Comparison of ENCODE assay signal across 24 mouse cellular contexts in the genomic region with DNA sequence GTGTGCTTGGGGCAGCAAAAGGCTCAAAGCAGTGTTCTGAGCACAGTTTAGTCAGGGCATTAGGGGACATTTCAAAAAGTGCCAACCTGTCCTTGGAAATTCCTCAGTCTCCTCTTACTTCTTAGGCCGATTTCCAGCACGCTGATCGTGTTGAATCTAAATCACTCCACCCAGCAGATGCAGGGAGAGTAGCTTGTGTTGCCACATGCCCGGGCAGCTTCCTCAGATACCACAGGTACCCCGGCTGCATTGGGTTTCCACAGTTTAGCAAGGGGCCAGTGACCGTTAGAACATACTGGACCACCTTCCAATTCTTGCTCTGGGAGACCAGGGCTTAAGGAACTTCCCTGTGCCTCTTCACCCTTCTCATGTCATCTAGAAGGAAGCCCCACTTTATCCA.
DNase-seq lines count a peak whose midpoint lies in the region; ATAC-seq and TF ChIP-seq lines count a peak whose summit lies in the region.
"Had no signal": no experiment of that assay in that cellular context is flagged by ENCODE, and none has a peak within 500 bp of the region (broad histone marks: within the 10 kb centered on the region; RNA-seq: fewer than 3 reads in every experiment).

No protein-coding gene starts in this region.

- no peaks in the 10 kb centered on the region for H3K27me3 ChIP-seq in heart, embryonic 13.5 days (replicated peaks)
- H3K27me3 ChIP-seq in ES-Bruce4 (ENCODE audit: control insufficient read depth, insufficient read depth, low read length, poor library complexity, severe bottlenecking), result no peaks in the 10 kb centered on the region
- no peaks in the 10 kb centered on the region for H3K27me3 ChIP-seq in limb, embryonic 15.5 days
- H3K27me3 ChIP-seq: forebrain, embryonic 15.5 days; heart, embryonic 15.5 days; midbrain, embryonic 15.5 days had no signal

- intact Hi-C loops in heart, postnatal 14 days (cut with DNase I), result no loop called here

- H3K27ac ChIP-seq in heart, embryonic 13.5 days (replicated peaks), result 0 out of 2 replicates have a peak overlapping the region, but pooled peaks have one; percentile 4
- H3K27ac ChIP-seq in ES-Bruce4 (ENCODE audit: insufficient read depth, low read length), result peak overlapping the region; percentile 68
- peak overlapping the region; percentile 27; the same call in 1 of the 2 replicates for H3K27ac ChIP-seq in limb, embryonic 15.5 days
- H3K27ac ChIP-seq: forebrain, embryonic 15.5 days; heart, embryonic 15.5 days; left cerebral cortex, adult 2 months; macrophage; midbrain, embryonic 15.5 days had no signal

- DNase-seq in heart, postnatal 14 days, result no peak
- peak; percentile 24 for DNase-seq in WW6 (ENCODE audit: low read depth, low spot score)
- no peak for DNase-seq in adrenal gland, postnatal 10 days
- DNase-seq in kidney, adult 11 months, result no peak
- no peak for DNase-seq in layer of hippocampus, postnatal 10 days (ENCODE audit: low spot score in 2 of 2)
- DNase-seq: adrenal gland, adult 2 months; cerebellum, adult 9-10 months; kidney, adult 18-20 months; kidney, postnatal 4 days; layer of hippocampus, adult 9-11 months; left cerebral cortex, postnatal 4 days; liver, postnatal 0 days; right cerebral cortex, adult 18-20 months; right cerebral cortex, postnatal 4 days had no signal

- TF ChIP-seq CTCF in ES-Bruce4 (IDR thresholded peaks at IDR 0.05; ENCODE audit: low read depth, low read length), result no peak

- TF ChIP-seq POLR2A in ES-Bruce4 (IDR thresholded peaks at IDR 0.05; ENCODE audit: insufficient read depth, low read length), result no peak

- peaks cover 40% of the 10 kb centered on the region for H3K4me1 ChIP-seq in heart, embryonic 13.5 days
- H3K4me1 ChIP-seq in ES-Bruce4 (ENCODE audit: control insufficient read depth, insufficient read depth, low read length), result peaks cover 15% of the 10 kb centered on the region
- H3K4me1 ChIP-seq in limb, embryonic 15.5 days, result peaks cover 37% of the 10 kb centered on the region

- TF ChIP-seq EP300 in ES-Bruce4 (IDR thresholded peaks at IDR 0.05; ENCODE audit: insufficient read depth, low read depth, low read length), result peak; percentile 70; the same call in 1 of the 2 replicates

- no peak for ATAC-seq in heart, embryonic 13.5 days (ENCODE audit: extremely low read depth, insufficient number of reproducible peaks, low FRiP score, low TSS enrichment)
- ATAC-seq in limb, embryonic 15.5 days (ENCODE audit: insufficient number of reproducible peaks, low FRiP score, low TSS enrichment, low read depth), result no peak
- ATAC-seq: forebrain, embryonic 15.5 days; hindbrain, embryonic 16.5 days; liver, postnatal 0 days; midbrain, embryonic 15.5 days had no signal

- no peak overlapping the region for H3K4me3 ChIP-seq in heart, embryonic 13.5 days
- peak overlapping the region; percentile 24 for H3K4me3 ChIP-seq in ES-Bruce4 (ENCODE audit: low read depth, low read length)
- H3K4me3 ChIP-seq in limb, embryonic 15.5 days, result no peak overlapping the region
- H3K4me3 ChIP-seq: forebrain, embryonic 15.5 days; heart, embryonic 15.5 days; left cerebral cortex, adult 2 months; midbrain, embryonic 15.5 days had no signal

- 78% methylated on average over 6 of the region's 6 CpGs for WGBS in heart, embryonic 13.5 days
- 65% methylated on average over 6 of the region's 6 CpGs for WGBS in limb, embryonic 15.5 days

- H3K36me3 ChIP-seq in heart, embryonic 13.5 days, result peaks cover 53% of the 10 kb centered on the region
- H3K36me3 ChIP-seq in ES-Bruce4 (ENCODE audit: control insufficient read depth, insufficient read depth, low read length, poor library complexity, severe bottlenecking), result no peaks in the 10 kb centered on the region
- no peaks in the 10 kb centered on the region for H3K36me3 ChIP-seq in limb, embryonic 15.5 days
- H3K36me3 ChIP-seq: forebrain, embryonic 15.5 days; midbrain, embryonic 15.5 days had no signal

- H3K9ac ChIP-seq in heart, embryonic 13.5 days, result no peak overlapping the region
- H3K9ac ChIP-seq in ES-Bruce4 (ENCODE audit: low read depth, poor library complexity, severe bottlenecking), result peak overlapping the region; percentile 76
- H3K9ac ChIP-seq in limb, embryonic 15.5 days, result no peak overlapping the region
- H3K9ac ChIP-seq: forebrain, embryonic 15.5 days; heart, embryonic 15.5 days; liver, postnatal 0 days; midbrain, embryonic 15.5 days had no signal

- no peak overlapping the region for H3K4me2 ChIP-seq in heart, embryonic 13.5 days
- H3K4me2 ChIP-seq in limb, embryonic 15.5 days, result no peak overlapping the region
- H3K4me2 ChIP-seq: forebrain, embryonic 15.5 days; heart, embryonic 15.5 days; liver, embryonic 11.5 days; midbrain, embryonic 15.5 days had no signal

- no peaks in the 10 kb centered on the region for H3K9me3 ChIP-seq in heart, embryonic 13.5 days
- no peaks in the 10 kb centered on the region for H3K9me3 ChIP-seq in ES-Bruce4 (replicated peaks; ENCODE audit: control insufficient read depth, insufficient read depth, low read length, poor library complexity, severe bottlenecking)
- no peaks in the 10 kb centered on the region for H3K9me3 ChIP-seq in limb, embryonic 15.5 days
- H3K9me3 ChIP-seq: forebrain, embryonic 15.5 days; heart, embryonic 15.5 days; midbrain, embryonic 15.5 days had no signal

Comparison
In these comparisons a context has a peak if more than half of its experiments do, and no peak if none do; other contexts are left out.
1. H3K27ac ChIP-seq: peak in every context shown above with its lines; median percentile 68 in ES-Bruce4; 27 in limb, embryonic 15.5 days; 4 in heart, embryonic 13.5 days.